Mouse (Mus musculus): ENCODE results near the gene Prdm16.

Gene Prdm16

GRCm38 (mm10) chr4:154517991-154518390 is 118.7 kb downstream of the Prdm16 start:
- DNase-seq (ENCODE audit: low read depth, low spot score) = no peak

- no peak for DNase-seq (ENCODE audit: low read depth, low spot score)
Observed at GRCm38 (mm10) chr4:154516470-154516869, 120.2 kb downstream of the Prdm16 start.

GRCm38 (mm10) chr4:154513664-154514063 is 123.0 kb downstream of the Prdm16 start:
- DNase-seq (ENCODE audit: low read depth, low spot score) = no peak

- DNase-seq (ENCODE audit: low read depth, low spot score) = no peak
Observed at GRCm38 (mm10) chr4:154512518-154513090, 124.1 kb downstream of the Prdm16 start.

- DNase-seq (ENCODE audit: low read depth, low spot score) = no peak
Observed at GRCm38 (mm10) chr4:154511767-154512166, 124.9 kb downstream of the Prdm16 start.

- no peak for DNase-seq (ENCODE audit: low read depth, low spot score)
Observed at GRCm38 (mm10) chr4:154506774-154507435, 129.8 kb downstream of the Prdm16 start.

- DNase-seq (ENCODE audit: low read depth, low spot score) = no peak
Observed at GRCm38 (mm10) chr4:154505313-154505712, 131.4 kb downstream of the Prdm16 start.

- DNase-seq (ENCODE audit: low read depth, low spot score) = no peak
Observed at GRCm38 (mm10) chr4:154503260-154503829, 133.3 kb downstream of the Prdm16 start.

GRCm38 (mm10) chr4:154502403-154503000 is 134.2 kb downstream of the Prdm16 start:
- no peak for DNase-seq (ENCODE audit: low read depth, low spot score)

- no peak for DNase-seq (ENCODE audit: low read depth, low spot score)
Observed at GRCm38 (mm10) chr4:154500695-154501094, 136.0 kb downstream of the Prdm16 start.

GRCm38 (mm10) chr4:154499701-154500523 is 136.8 kb downstream of the Prdm16 start:
- DNase-seq (ENCODE audit: low read depth, low spot score) = peak; percentile 75

- DNase-seq (ENCODE audit: low read depth, low spot score) = no peak
Observed at GRCm38 (mm10) chr4:154497423-154498175, 139.1 kb downstream of the Prdm16 start.

- no peak for DNase-seq (ENCODE audit: low read depth, low spot score)
Observed at GRCm38 (mm10) chr4:154496991-154497390, 139.7 kb downstream of the Prdm16 start.

- no peak for DNase-seq (ENCODE audit: low read depth, low spot score)
Observed at GRCm38 (mm10) chr4:154496522-154496921, 140.2 kb downstream of the Prdm16 start.

GRCm38 (mm10) chr4:154493996-154494395 is 142.7 kb downstream of the Prdm16 start:
- DNase-seq (ENCODE audit: low read depth, low spot score) = no peak

GRCm38 (mm10) chr4:154492714-154493121 is 144.0 kb downstream of the Prdm16 start:
- no peak for DNase-seq (ENCODE audit: low read depth, low spot score)

- no peak for DNase-seq (ENCODE audit: low read depth, low spot score)
Observed at GRCm38 (mm10) chr4:154492268-154492667, 144.4 kb downstream of the Prdm16 start.

- DNase-seq (ENCODE audit: low read depth, low spot score) = no peak
Observed at GRCm38 (mm10) chr4:154488031-154488430, 148.6 kb downstream of the Prdm16 start.

GRCm38 (mm10) chr4:154482695-154483094 is 154.0 kb downstream of the Prdm16 start:
- DNase-seq (ENCODE audit: low read depth, low spot score) = no peak

GRCm38 (mm10) chr4:154481771-154482637 is 154.7 kb downstream of the Prdm16 start:
- no peak for DNase-seq (ENCODE audit: low read depth, low spot score)

Measured in 3T3-L1 (cell line).